Mouse (Mus musculus) forebrain, postnatal 0 days (tissue): ENCODE measurements around the gene Snupn. TPM values are rescaled to one million over a fixed set of nuclear protein-coding genes. Genes with fewer than 3 reads are reported as not detected.

Source experiments
- ATAC-seq: fragments of 200-750 bp; cut with Nextera tagmentation; 2 replicates; pipeline ENCODE4 v1.8.0; 2017; ENCODE audit warnings: mild to moderate bottlenecking, moderate library complexity
- DNase-seq: peaks from one replicate; pipeline ENCODE4 v3.0.0-alpha.2; 2015
- H3K27ac ChIP-seq: fragments of 300-500 bp; sonication (generic); 2 replicates; pipeline ENCODE4 v1.5.1; 2014; ENCODE audit warnings: low read depth, mild to moderate bottlenecking, antibody characterized with exemption, low read length, moderate library complexity, mixed read lengths
- H3K27me3 ChIP-seq: fragments of 300-500 bp; sonication (generic); 2 replicates; pipeline ENCODE4 v1.6.1; 2014; ENCODE audit warnings: mild to moderate bottlenecking, low read length, mixed read lengths; ENCODE audit not compliant: insufficient read depth
- H3K36me3 ChIP-seq: fragments of 300-500 bp; sonication (generic); 2 replicates; pipeline ENCODE4 v1.6.1; 2014; ENCODE audit warnings: mild to moderate bottlenecking, moderate library complexity; ENCODE audit not compliant: insufficient read depth
- H3K4me1 ChIP-seq: fragments of 300-500 bp; sonication (generic); 2 replicates; pipeline ENCODE4 v1.6.1; 2014; ENCODE audit warnings: antibody characterized with exemption; ENCODE audit not compliant: insufficient read depth
- H3K4me2 ChIP-seq: fragments of 300-500 bp; sonication (generic); 2 replicates; pipeline ENCODE4 v1.6.1; 2014; ENCODE audit warnings: low read depth, mild to moderate bottlenecking, moderate library complexity
- H3K4me3 ChIP-seq: fragments of 300-500 bp; sonication (generic); 2 replicates; pipeline ENCODE4 v1.5.1; 2014; ENCODE audit warnings: low read depth, low read length, mixed read lengths
- H3K9ac ChIP-seq: fragments of 300-500 bp; sonication (generic); 2 replicates; pipeline ENCODE4 v1.6.1; 2014; ENCODE audit warnings: mild to moderate bottlenecking
- H3K9me3 ChIP-seq: fragments of 300-500 bp; sonication (generic); 2 replicates; pipeline ENCODE4 v1.6.1; 2016; ENCODE audit warnings: low read length
- CTCF ChIP-seq: sonication (generic); IDR thresholded peaks from 2 replicates; pipeline ENCODE4 v1.5.1; 2016; ENCODE audit warnings: antibody characterized with exemption, control low read depth, low read depth
- WGBS: fragments of 180-500 bp; shearing (Covaris S2); extraction: QIAGEN DNeasy Blood & Tissue Kit; methylation state at CpG from one replicate; pipeline ENCODE4 v1.1.7; 2014; 5-methylcytosine and 5-hydroxymethylcytosine counted together
- polyA plus RNA-seq: library from polyadenylated mRNA; unstranded; fragments of >200 nt; fragmentation: Nextera tagmentation; extraction: Ambion mirVana; gene quantifications from 2 replicates; pipeline ENCODE4 v1.2.1, GENCODE M21; 2015
- total RNA-seq: library from RNA; depleted of rRNA; stranded (reverse); fragments of >200 nt; gene quantifications from 2 replicates; pipeline ENCODE4 v1.2.3, GENCODE M21; 2014; rRNA removed

Gene Snupn
- total and polyA plus RNA-seq, 2 experiments from 2014 or later, result 21.4 to 23.2 TPM

DNA sequence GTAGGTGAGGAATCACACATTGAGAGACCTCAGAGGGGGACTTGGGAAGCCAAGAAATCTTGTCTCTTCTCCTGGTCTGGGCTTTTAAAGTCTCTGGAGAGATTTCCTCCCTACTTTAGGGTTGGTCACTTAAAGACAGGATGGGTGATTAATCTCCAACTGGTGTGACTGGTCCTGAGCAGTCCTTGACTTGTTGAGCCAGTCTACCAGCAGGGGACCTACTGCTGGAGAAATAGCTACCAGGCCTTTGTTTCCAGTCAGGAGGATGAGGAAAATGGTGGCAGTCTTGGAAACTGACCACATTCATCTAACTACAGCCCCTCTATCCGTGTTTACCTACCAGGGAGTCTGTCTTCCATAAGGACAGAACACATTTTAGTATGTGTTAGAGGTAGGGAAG lies 61.7 kb downstream of the Snupn start:
- no peak for TF ChIP-seq CTCF
- Histone ChIP-seq H3K27ac (no peak overlapping the region), H3K36me3 (0 out of 2 replicates have a peak, but pooled peaks cover 7% of the 10 kb centered on the region), H3K4me1 (no peaks in the 10 kb centered on the region), H3K9me3 (peaks cover 4% of the 10 kb centered on the region; the same call in 1 of the 2 replicates), H3K9ac (no peak overlapping the region), H3K27me3 (no peaks in the 10 kb centered on the region), H3K4me2 (no peak overlapping the region), H3K4me3 (no peak overlapping the region)
- no peak for DNase-seq
- 77% methylated on average over 1 of the region's 1 CpGs for WGBS
- no peak for ATAC-seq

DNA sequence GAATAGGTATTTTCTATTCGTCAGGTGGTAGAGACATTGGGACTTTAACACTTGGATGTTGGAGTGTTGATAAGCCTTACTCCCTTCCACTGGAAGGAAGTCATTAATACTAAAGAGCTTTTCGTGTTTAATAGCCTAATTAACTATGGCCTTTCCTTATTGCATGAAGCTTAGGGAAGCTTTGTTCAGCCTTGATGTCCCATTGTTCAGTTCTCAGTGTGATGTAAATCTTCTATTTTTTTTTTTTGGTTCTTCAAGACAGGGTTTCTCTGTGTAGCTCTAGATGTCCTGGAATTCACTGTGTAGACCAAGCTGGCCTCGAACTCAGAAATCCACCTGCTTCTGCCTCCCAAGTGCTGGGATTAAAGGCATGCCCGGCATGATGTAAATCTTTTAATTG lies 62.2 kb downstream of the Snupn start:
- no peaks in the 10 kb centered on the region for H3K4me1 ChIP-seq
- no peaks in the 10 kb centered on the region for H3K27me3 ChIP-seq
- WGBS, result 77% methylated on average over 4 of the region's 4 CpGs
- H3K36me3 ChIP-seq, result 0 out of 2 replicates have a peak, but pooled peaks cover 7% of the 10 kb centered on the region
- no peak overlapping the region for H3K4me2 ChIP-seq
- H3K9ac ChIP-seq, result no peak overlapping the region
- peaks cover 4% of the 10 kb centered on the region; the same call in 1 of the 2 replicates for H3K9me3 ChIP-seq
- DNase-seq (no peak), ATAC-seq (no peak)
- H3K27ac ChIP-seq, result no peak overlapping the region
- no peak overlapping the region for H3K4me3 ChIP-seq
- TF ChIP-seq CTCF, result no peak

DNA sequence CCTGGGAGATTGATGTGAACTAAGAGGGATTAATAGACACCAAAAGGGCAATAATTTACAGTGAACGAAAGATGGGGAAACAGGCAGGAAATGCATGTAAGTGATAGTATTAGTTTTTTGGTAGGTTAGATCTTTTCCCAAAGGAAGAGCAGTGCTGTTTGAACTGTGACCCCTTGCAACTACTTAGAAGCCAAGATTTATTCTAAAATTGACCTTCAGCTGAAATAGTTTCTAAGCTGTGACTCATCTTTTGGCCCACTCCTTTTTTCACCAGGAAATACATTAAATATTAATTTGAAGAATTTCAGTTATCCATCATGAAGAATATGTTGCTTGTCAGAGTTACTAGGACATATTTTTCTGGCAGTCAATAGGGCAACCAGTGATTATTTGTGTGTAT lies 63.1 kb downstream of the Snupn start:
- no peak for ATAC-seq
- Histone ChIP-seq H3K4me3 (no peak overlapping the region), H3K9ac (no peak overlapping the region), H3K9me3 (peaks cover 4% of the 10 kb centered on the region; the same call in 1 of the 2 replicates), H3K27ac (no peak overlapping the region), H3K36me3 (0 out of 2 replicates have a peak, but pooled peaks cover 7% of the 10 kb centered on the region), H3K4me1 (no peaks in the 10 kb centered on the region), H3K27me3 (no peaks in the 10 kb centered on the region), H3K4me2 (no peak overlapping the region)
- no peak for TF ChIP-seq CTCF
- WGBS, result 92% methylated on average over 1 of the region's 1 CpGs
- DNase-seq, result no peak

DNA sequence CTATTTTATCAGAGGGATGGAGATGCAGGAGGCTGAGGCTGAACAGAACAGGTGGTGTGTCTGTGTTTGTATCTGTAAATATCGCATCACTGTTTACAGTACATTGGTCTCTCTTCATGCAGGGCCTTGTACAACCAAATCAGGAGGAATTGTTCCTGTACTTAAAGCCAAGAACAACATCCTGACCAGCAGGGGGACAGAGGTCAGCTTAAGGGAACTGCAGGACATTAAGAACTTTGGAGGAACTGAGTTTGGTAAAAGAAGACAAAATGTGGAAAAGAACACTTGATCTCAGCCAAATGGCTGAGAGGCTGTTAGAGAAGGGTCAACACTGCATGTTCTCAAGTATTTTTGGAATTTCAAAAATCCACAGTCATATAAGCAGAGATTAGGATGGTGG lies 64.1 kb downstream of the Snupn start:
- DNase-seq (no peak), ATAC-seq (no peak)
- 93% methylated on average over 1 of the region's 1 CpGs for WGBS

DNA sequence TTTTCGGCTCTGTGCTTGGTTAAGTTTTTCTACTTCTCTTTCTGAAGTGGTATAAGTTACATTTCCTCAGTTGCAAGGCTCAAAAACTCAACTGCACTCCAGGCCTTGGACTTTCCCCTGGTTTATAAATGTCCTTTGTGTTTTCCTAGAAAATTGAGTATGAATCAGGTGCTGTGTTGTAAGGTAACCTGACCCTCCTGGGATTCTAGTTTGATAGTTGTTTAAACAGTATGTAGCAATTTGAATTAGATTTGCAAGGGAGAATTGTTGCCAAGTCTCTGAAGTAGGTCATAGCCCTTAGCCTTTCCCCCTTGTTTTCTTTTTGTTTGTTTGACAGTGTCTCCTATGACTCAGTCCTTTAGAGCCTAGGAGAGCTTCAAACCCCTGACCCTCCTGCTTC lies 67.0 kb downstream of the Snupn start:
- H3K4me1 ChIP-seq, result no peaks in the 10 kb centered on the region
- no peak overlapping the region for H3K27ac ChIP-seq
- H3K4me3 ChIP-seq, result no peak overlapping the region
- no peak for DNase-seq
- peaks cover 4% of the 10 kb centered on the region; the same call in 1 of the 2 replicates for H3K9me3 ChIP-seq
- no peak for TF ChIP-seq CTCF
- peaks cover 26% of the 10 kb centered on the region for H3K36me3 ChIP-seq
- no peaks in the 10 kb centered on the region for H3K27me3 ChIP-seq
- no peak overlapping the region for H3K9ac ChIP-seq
- no peak overlapping the region for H3K4me2 ChIP-seq
- WGBS, result 63% methylated on average over 1 of the region's 1 CpGs
- no peak for ATAC-seq

More for the DNA sequence above, 64.1 kb downstream of the Snupn start:
- TF ChIP-seq CTCF, result peak; percentile 17; the same call in 1 of the 2 replicates
- Histone ChIP-seq H3K27me3 (no peaks in the 10 kb centered on the region), H3K36me3 (peaks cover 8% of the 10 kb centered on the region; the same call in 1 of the 2 replicates), H3K9me3 (peaks cover 4% of the 10 kb centered on the region; the same call in 1 of the 2 replicates), H3K4me2 (no peak overlapping the region), H3K4me1 (no peaks in the 10 kb centered on the region), H3K27ac (no peak overlapping the region), H3K4me3 (no peak overlapping the region), H3K9ac (no peak overlapping the region)

DNA sequence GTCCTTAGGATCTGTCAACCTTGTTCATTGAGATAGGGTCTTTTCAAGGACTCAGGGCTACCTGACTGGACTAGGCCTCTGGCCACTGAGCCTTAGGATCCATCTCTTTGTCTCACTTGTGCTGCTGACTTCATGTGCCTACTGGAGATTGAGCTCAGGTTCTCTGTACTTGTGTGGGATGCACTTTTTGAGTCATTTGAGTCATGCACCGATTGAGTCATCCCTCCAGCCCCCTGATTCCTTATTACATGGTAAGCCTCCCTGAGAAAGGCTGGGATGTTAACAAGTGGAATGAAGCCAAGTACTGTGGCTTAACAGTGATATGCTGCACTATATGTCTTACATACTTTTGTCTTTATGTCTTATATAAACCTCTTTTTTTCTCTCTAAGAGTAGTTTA lies 81.1 kb downstream of the Snupn start:
- TF ChIP-seq CTCF, result no peak
- no peak overlapping the region for H3K9ac ChIP-seq
- H3K27ac ChIP-seq, result no peak overlapping the region
- H3K36me3 ChIP-seq, result peaks cover 43% of the 10 kb centered on the region
- WGBS, result 95% methylated on average over 1 of the region's 1 CpGs
- no peaks in the 10 kb centered on the region for H3K27me3 ChIP-seq
- H3K4me2 ChIP-seq, result no peak overlapping the region
- no peak overlapping the region for H3K4me3 ChIP-seq
- H3K4me1 ChIP-seq, result no peaks in the 10 kb centered on the region
- no peaks in the 10 kb centered on the region for H3K9me3 ChIP-seq
- no peak for ATAC-seq
- no peak for DNase-seq

Other genes starting within 250 kb of the Snupn start
- gene Lingo1, start 154.4 kb upstream of the Snupn start, total RNA-seq, result 90.3 and 103 TPM in 2 replicates
- gene Lingo1, start 154.4 kb upstream of the Snupn start, polyA plus RNA-seq, result 98.6 and 114 TPM in 2 replicates
- gene Odf3l1, start 86.2 kb upstream of the Snupn start, total RNA-seq, result not detected in 2 replicates
- 0.12 and 0.13 TPM in 2 replicates for gene Odf3l1, start 86.2 kb upstream of the Snupn start, polyA plus RNA-seq
- gene Cspg4, start 85.8 kb upstream of the Snupn start, total RNA-seq, result 19.4 and 24.7 TPM in 2 replicates
- gene Cspg4, start 85.8 kb upstream of the Snupn start, polyA plus RNA-seq, result 5.1 and 7.5 TPM in 2 replicates
- gene Snx33, start 22.5 kb upstream of the Snupn start, total RNA-seq, result 3.7 and 5.8 TPM in 2 replicates
- gene Snx33, start 22.5 kb upstream of the Snupn start, polyA plus RNA-seq, result 1.2 and 1.3 TPM in 2 replicates
- 125 and 136 TPM in 2 replicates for gene Imp3, start 13.4 kb upstream of the Snupn start, total RNA-seq
- gene Imp3, start 13.4 kb upstream of the Snupn start, polyA plus RNA-seq, result 87.5 and 104 TPM in 2 replicates
- 38.3 and 51.5 TPM in 2 replicates for gene Ptpn9, start 44.0 kb downstream of the Snupn start, total RNA-seq
- gene Ptpn9, start 44.0 kb downstream of the Snupn start, polyA plus RNA-seq, result 16.2 and 21.3 TPM in 2 replicates
- 27.7 and 37.5 TPM in 2 replicates for gene Sin3a, start 121.2 kb downstream of the Snupn start, total RNA-seq
- gene Sin3a, start 121.2 kb downstream of the Snupn start, polyA plus RNA-seq, result 11.5 and 16.6 TPM in 2 replicates
- gene Man2c1, start 179.8 kb downstream of the Snupn start, total RNA-seq, result 131 and 145 TPM in 2 replicates
- 50.0 and 64.3 TPM in 2 replicates for gene Man2c1, start 179.8 kb downstream of the Snupn start, polyA plus RNA-seq
- gene Neil1, start 197.4 kb downstream of the Snupn start, total RNA-seq, result 4.8 and 6.3 TPM in 2 replicates
- 4.4 and 5.1 TPM in 2 replicates for gene Neil1, start 197.4 kb downstream of the Snupn start, polyA plus RNA-seq
- gene Commd4, start 207.5 kb downstream of the Snupn start, total RNA-seq, result 68.2 and 85.6 TPM in 2 replicates
- gene Commd4, start 207.5 kb downstream of the Snupn start, polyA plus RNA-seq, result 177 and 220 TPM in 2 replicates